Mouse (Mus musculus) brain, embryonic 14.5 days (tissue): ENCODE measurements around the gene Figla.

Experiments used
- CTCF ChIP-seq: fragments of 200-500 bp; IDR thresholded peaks from 2 replicates; pipeline ENCODE4 v1.5.1; 2012; ENCODE audit warnings: inconsistent platforms, mild to moderate bottlenecking, moderate library complexity, borderline replicate concordance; ENCODE audit not compliant: insufficient read depth, insufficient read length; ENCODE audit errors: extremely low read depth
- POLR2A ChIP-seq: fragments of 200-500 bp; IDR thresholded peaks from 2 replicates; pipeline ENCODE4 v1.6.1; 2012; ENCODE audit warnings: mild to moderate bottlenecking, inconsistent platforms, borderline replicate concordance; ENCODE audit not compliant: poor library complexity, insufficient read depth, insufficient read length, severe bottlenecking; ENCODE audit errors: extremely low read depth

DNA sequence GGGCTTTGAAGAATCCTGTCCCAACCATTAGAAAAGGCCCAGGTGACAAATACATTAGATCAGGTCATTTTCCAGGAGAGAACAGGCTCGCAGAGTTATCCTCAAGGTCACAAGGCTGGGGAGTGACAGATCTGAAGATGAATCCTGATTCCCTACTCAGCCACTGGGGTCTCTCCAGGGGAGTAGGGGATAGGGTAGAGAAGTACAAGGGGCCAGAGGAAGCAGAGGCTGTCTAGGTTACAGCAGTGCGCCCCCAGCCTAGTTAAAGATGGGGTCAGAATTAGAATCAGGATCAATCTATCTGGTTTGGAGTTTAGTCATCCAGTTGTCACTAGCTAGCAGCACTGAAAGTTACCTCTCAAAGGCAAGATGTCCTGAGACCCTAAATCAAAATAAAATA is 12.2 kb downstream of the Figla start:
- no peak for TF ChIP-seq CTCF
- no peak for TF ChIP-seq POLR2A
